Mouse (Mus musculus) spleen, adult 2 months (tissue): Measurements from ENCODE around the gene 2810408A11Rik.

ENCODE experiments used
- CTCF ChIP-seq: fragments of 200-500 bp; IDR thresholded peaks from 2 replicates; pipeline ENCODE4 v1.5.1; 2011; ENCODE audit warnings: mild to moderate bottlenecking, inconsistent platforms; ENCODE audit not compliant: insufficient read depth, insufficient read length, insufficient replicate concordance; ENCODE audit errors: extremely low read depth
- POLR2A ChIP-seq: fragments of 200-500 bp; IDR thresholded peaks from 2 replicates; pipeline ENCODE4 v1.6.1; 2011; ENCODE audit warnings: low read depth, low read length, inconsistent platforms

DNA sequence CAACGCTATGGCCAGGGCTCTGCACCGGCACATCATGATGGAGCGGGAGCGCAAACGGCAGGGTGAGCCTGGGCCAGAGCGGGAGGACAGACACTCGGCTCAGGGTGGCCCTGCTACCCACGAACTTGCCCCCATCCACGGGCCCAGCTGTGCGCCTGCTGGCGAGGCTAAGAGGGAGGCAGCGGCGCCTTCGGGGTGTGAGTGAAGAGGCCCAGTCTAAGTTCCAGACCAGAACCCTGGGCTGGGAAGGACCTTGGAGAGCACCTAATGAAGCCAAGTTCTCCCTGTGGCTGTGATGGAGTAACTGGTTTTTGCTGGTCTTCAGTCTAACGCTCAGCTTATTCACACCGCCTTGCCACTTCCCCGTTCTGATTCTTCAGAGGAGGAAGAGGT lies 13.6 kb upstream of the 2810408A11Rik start:
- TF ChIP-seq CTCF = no peak
- no peak for TF ChIP-seq POLR2A
